In the genomic region with DNA sequence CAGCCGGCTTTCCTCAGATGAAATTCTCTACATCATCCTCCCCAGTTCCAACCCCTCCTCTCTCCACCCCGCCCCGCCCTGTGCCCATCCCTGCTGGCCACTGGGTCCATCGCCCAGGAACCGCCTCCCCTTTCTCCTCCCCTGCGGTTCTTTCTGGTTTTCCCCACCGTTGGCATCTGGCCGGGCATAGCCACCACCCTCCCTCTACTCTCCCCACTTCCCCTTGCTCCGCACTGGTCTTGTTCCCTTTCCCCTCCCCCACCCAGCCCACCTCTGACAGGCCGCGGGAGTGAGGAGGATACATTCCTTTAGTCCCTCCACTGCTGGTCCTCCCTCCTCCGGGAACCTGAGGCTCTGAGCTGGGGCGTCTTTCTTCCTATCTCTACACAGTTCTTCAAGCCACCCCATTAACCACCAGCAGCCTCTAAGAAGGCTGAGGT, we compare ENCODE assay signal across 8 mouse cellular contexts. TPM values are rescaled to one million over a fixed set of nuclear protein-coding genes. Genes with fewer than 3 reads are reported as not detected.
DNase-seq lines count a peak whose midpoint lies in the region; ATAC-seq lines count a peak whose summit lies in the region.
"Had no signal": no experiment of that assay in that cellular context is flagged by ENCODE, and none has a peak within 500 bp of the region (broad histone marks: within the 10 kb centered on the region; RNA-seq: fewer than 3 reads in every experiment).

No protein-coding gene starts in this region.

- peaks cover 25% of the 10 kb centered on the region for H3K4me1 ChIP-seq in liver, embryonic 13.5 days (replicated peaks)
- peaks cover 14% of the 10 kb centered on the region for H3K4me1 ChIP-seq in stomach, embryonic 15.5 days

- H3K9me3 ChIP-seq in liver, embryonic 13.5 days (replicated peaks) = no peaks in the 10 kb centered on the region
- H3K9me3 ChIP-seq in stomach, embryonic 15.5 days = no peaks in the 10 kb centered on the region
- H3K9me3 ChIP-seq: limb, embryonic 15.5 days had no signal

- no peaks in the 10 kb centered on the region for H3K36me3 ChIP-seq in liver, embryonic 13.5 days
- H3K36me3 ChIP-seq in stomach, embryonic 15.5 days = no peaks in the 10 kb centered on the region
- H3K36me3 ChIP-seq: limb, embryonic 15.5 days had no signal

- peak; percentile 75 for ATAC-seq in common myeloid progenitor, adult 5-6 weeks (replicated peaks; ENCODE audit: low read depth, poor library complexity, severe bottlenecking)
- peak; percentile 73 for ATAC-seq in liver, embryonic 13.5 days (ENCODE audit: low read depth)
- peak; percentile 51; the same call in 1 of the 2 replicates for ATAC-seq in stomach, embryonic 15.5 days (ENCODE audit: insufficient read depth, low FRiP score, low read depth)

- H3K27me3 ChIP-seq in liver, embryonic 13.5 days = peaks cover 70% of the 10 kb centered on the region
- peaks cover 21% of the 10 kb centered on the region for H3K27me3 ChIP-seq in stomach, embryonic 15.5 days (replicated peaks)

- H3K4me2 ChIP-seq in liver, embryonic 13.5 days = no peak overlapping the region
- peak overlapping the region; percentile 92 for H3K4me2 ChIP-seq in stomach, embryonic 15.5 days

- H3K9ac ChIP-seq in liver, embryonic 13.5 days = no peak overlapping the region
- H3K9ac ChIP-seq in stomach, embryonic 15.5 days = no peak overlapping the region
- H3K9ac ChIP-seq: limb, embryonic 15.5 days had no signal

- peak; percentile 39 for DNase-seq in right cerebral cortex, postnatal 14 days
- DNase-seq in right cerebral cortex, postnatal 36 days (ENCODE audit: low spot score in 2 of 2) = no peak
- DNase-seq in gastrocnemius, postnatal 14 days = peak; percentile 42
- DNase-seq in liver, embryonic 13.5 days = no peak
- no peak for DNase-seq in kidney, adult 18-20 months

- intact Hi-C loops in gastrocnemius, postnatal 14 days (cut with DNase I; ENCODE audit: low total_unique reads) = no loop called here

- WGBS in liver, embryonic 13.5 days (ENCODE audit: insufficient replicate concordance) = 1% methylated on average over 13 of the region's 13 CpGs
- WGBS in stomach, embryonic 15.5 days = 2% methylated on average over 13 of the region's 13 CpGs

- H3K4me3 ChIP-seq in liver, embryonic 13.5 days (replicated peaks) = 0 out of 2 replicates have a peak overlapping the region, but pooled peaks have one; percentile 2
- peak overlapping the region; percentile 52; the same call in 1 of the 2 replicates for H3K4me3 ChIP-seq in stomach, embryonic 15.5 days (replicated peaks)

- H3K27ac ChIP-seq in liver, embryonic 13.5 days = no peak overlapping the region
- no peak overlapping the region for H3K27ac ChIP-seq in stomach, embryonic 15.5 days
- H3K27ac ChIP-seq: limb, embryonic 15.5 days had no signal

RNA-seq across cellular contexts. Expression of a gene that starts 1.5 kb away (rescaled TPM):
- total RNA-seq in common myeloid progenitor, adult 5-6 weeks (2017) = 0.05 TPM in 1 of 2 replicates, not detected in the other
- 10 to 100 TPM; 15.4 to 21.4 TPM for total RNA-seq in gastrocnemius, postnatal 14 days (2021)
- 1.1 and 1.5 TPM in 2 replicates for polyA plus RNA-seq in liver, embryonic 13.5 days (2015; fragmentation: Nextera tagmentation; extraction: Ambion mirVana)
- 2.9 and 3.8 TPM in 2 replicates for polyA plus RNA-seq in stomach, embryonic 15.5 days (2015; fragmentation: Nextera tagmentation; extraction: Ambion mirVana)

RNA-seq across cellular contexts. Expression of a gene that starts 15.3 kb away (rescaled TPM):
- total RNA-seq in common myeloid progenitor, adult 5-6 weeks (2017) = 58.6 and 72.0 TPM in 2 replicates
- under 1 TPM; 0.35 to 0.69 TPM for total RNA-seq in gastrocnemius, postnatal 14 days (2021)
- polyA plus RNA-seq in liver, embryonic 13.5 days (2015; fragmentation: Nextera tagmentation; extraction: Ambion mirVana) = 4.3 and 5.1 TPM in 2 replicates
- polyA plus RNA-seq in stomach, embryonic 15.5 days (2015; fragmentation: Nextera tagmentation; extraction: Ambion mirVana) = 2.3 and 3.3 TPM in 2 replicates

RNA-seq across cellular contexts. Expression of a gene that starts 32.4 kb away (rescaled TPM):
- total RNA-seq in common myeloid progenitor, adult 5-6 weeks (2017) = 0.37 TPM in 1 of 2 replicates, not detected in the other
- total RNA-seq in gastrocnemius, postnatal 14 days (2021) = 1 to 10 TPM; 5.1 to 7.9 TPM
- polyA plus RNA-seq in liver, embryonic 13.5 days (2015; fragmentation: Nextera tagmentation; extraction: Ambion mirVana) = 61.5 and 68.9 TPM in 2 replicates
- 2.8 and 7.4 TPM in 2 replicates for polyA plus RNA-seq in stomach, embryonic 15.5 days (2015; fragmentation: Nextera tagmentation; extraction: Ambion mirVana)

Comparison
In these comparisons a context has a peak if more than half of its experiments do, and no peak if none do; other contexts are left out.
1. DNase-seq: peak in right cerebral cortex, postnatal 14 days (single experiment) and gastrocnemius, postnatal 14 days (single experiment); none in right cerebral cortex, postnatal 36 days (0 of 2), liver, embryonic 13.5 days (single experiment) and kidney, adult 18-20 months (single experiment).
2. RNA of a gene that starts 1.5 kb away (total RNA-seq): 15.4 to 21.4 TPM in gastrocnemius, postnatal 14 days; 0.05 TPM in common myeloid progenitor, adult 5-6 weeks; every median in the first group is over 10 times any median in the second.
3. RNA of a gene that starts 15.3 kb away (total RNA-seq): 58.6 to 72.0 TPM in common myeloid progenitor, adult 5-6 weeks; 0.35 to 0.69 TPM in gastrocnemius, postnatal 14 days; every median in the first group is over 10 times any median in the second.
4. Peak in every context shown above with its lines, with median percentiles within 50 percentile points of each other: ATAC-seq.